Mouse (Mus musculus): Measurements from ENCODE around the gene Cpsf6.

Cpsf6 gene

GRCm38 (mm10) chr10:117384386-117385085, 4.7 kb upstream of the Cpsf6 start:
- DNase-seq, result no peak

GRCm38 (mm10) chr10:117383941-117384340, 4.1 kb upstream of the Cpsf6 start:
- no peak for DNase-seq

GRCm38 (mm10) chr10:117382996-117383550, 3.3 kb upstream of the Cpsf6 start:
- DNase-seq, result no peak

- DNase-seq, result no peak
These were observed 2.3 kb upstream of the Cpsf6 start for GRCm38 (mm10) chr10:117382146-117382545.

- DNase-seq, result no peak
These were observed 1.1 kb upstream of the Cpsf6 start for GRCm38 (mm10) chr10:117380721-117381570.

- DNase-seq, result no peak
These were observed 374 bp downstream of the Cpsf6 start for GRCm38 (mm10) chr10:117379441-117379840.

- DNase-seq, result no peak
These were observed 1.2 kb downstream of the Cpsf6 start for GRCm38 (mm10) chr10:117378642-117379041.

GRCm38 (mm10) chr10:117378291-117378555, 1.6 kb downstream of the Cpsf6 start:
- DNase-seq, result no peak

GRCm38 (mm10) chr10:117377431-117378290, 2.2 kb downstream of the Cpsf6 start:
- DNase-seq, result no peak

GRCm38 (mm10) chr10:117376580-117377189, 3.1 kb downstream of the Cpsf6 start:
- DNase-seq, result peak; percentile 93

- DNase-seq, result peak; percentile 64
These were observed 3.8 kb downstream of the Cpsf6 start for GRCm38 (mm10) chr10:117375841-117376579.

- DNase-seq, result no peak
These were observed 4.7 kb downstream of the Cpsf6 start for GRCm38 (mm10) chr10:117375163-117375562.

- peak; percentile 36 for DNase-seq
These were observed 16.7 kb downstream of the Cpsf6 start for GRCm38 (mm10) chr10:117363106-117363505.

GRCm38 (mm10) chr10:117358891-117359290, 20.9 kb downstream of the Cpsf6 start:
- no peak for DNase-seq

GRCm38 (mm10) chr10:117343000-117343399, 36.8 kb downstream of the Cpsf6 start:
- DNase-seq, result no peak

GRCm38 (mm10) chr10:117342406-117342805, 37.4 kb downstream of the Cpsf6 start:
- no peak for DNase-seq

- DNase-seq, result no peak
These were observed 38.8 kb downstream of the Cpsf6 start for GRCm38 (mm10) chr10:117341029-117341428.

- DNase-seq, result no peak
These were observed 40.6 kb downstream of the Cpsf6 start for GRCm38 (mm10) chr10:117339241-117339640.

GRCm38 (mm10) chr10:117337946-117338345, 41.9 kb downstream of the Cpsf6 start:
- no peak for DNase-seq

GRCm38 (mm10) chr10:117335649-117336048, 44.2 kb downstream of the Cpsf6 start:
- no peak for DNase-seq

GRCm38 (mm10) chr10:117330521-117330920, 49.3 kb downstream of the Cpsf6 start:
- no peak for DNase-seq

- DNase-seq, result no peak
These were observed 56.0 kb downstream of the Cpsf6 start for GRCm38 (mm10) chr10:117323782-117324181.

Data from cerebellum, adult 9-11 months (tissue).